Mouse (Mus musculus): Measurements from ENCODE around the gene Gramd4. TPM values are rescaled to one million over a fixed set of nuclear protein-coding genes. Genes with fewer than 3 reads are reported as not detected.

The Gramd4 gene
- total and polyA plus RNA-seq, 2 experiments from 2014 or later = 22.5 to 47.6 TPM

DNA sequence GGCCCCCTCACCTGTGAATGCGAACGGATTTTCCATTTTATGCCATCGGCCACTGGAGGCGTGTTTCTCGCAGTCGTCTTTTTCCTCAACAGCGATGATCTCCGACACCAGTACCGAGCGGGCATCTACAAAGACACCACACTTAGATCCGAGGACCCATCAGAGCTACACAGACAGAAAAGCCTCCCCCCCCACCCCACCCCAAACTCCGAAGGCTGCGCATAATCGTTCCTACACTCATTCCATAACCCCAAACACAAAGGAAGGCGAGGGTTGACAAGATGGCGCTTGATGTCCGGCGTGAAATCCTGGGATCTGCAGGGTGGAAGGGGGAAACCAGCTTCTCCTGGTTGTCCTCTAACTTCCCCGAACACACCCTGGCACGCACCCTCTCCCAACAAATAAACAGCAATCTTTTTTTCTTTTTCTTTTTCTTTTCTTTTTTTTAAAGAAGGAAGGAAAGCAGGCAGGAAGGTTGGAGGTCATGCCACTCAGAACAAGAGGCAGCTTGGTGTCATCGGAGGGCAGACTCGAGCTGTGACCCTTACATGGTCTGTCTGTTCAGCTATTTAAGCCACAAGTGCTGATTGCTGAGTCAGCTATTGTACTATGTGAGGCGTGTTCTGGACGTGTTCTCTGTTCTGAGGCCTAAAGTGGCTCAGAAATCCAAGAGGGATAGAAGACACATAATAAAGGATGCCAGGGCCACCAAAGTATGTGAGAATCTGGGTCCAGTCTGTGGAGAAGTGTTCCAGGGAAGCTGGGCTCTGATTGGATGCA is 108.5 kb downstream of the Gramd4 start:
- H3K27ac ChIP-seq (ENCODE audit: low read depth, low read length) = no peak overlapping the region
- H3K9ac ChIP-seq (replicated peaks; ENCODE audit: low read length, poor library complexity, severe bottlenecking) = no peak overlapping the region
- ATAC-seq (ENCODE audit: low FRiP score) = no peak
- no peak overlapping the region for H3K4me2 ChIP-seq (ENCODE audit: low read depth, low read length, poor library complexity, severe bottlenecking)
- no peak for DNase-seq (ENCODE audit: low spot score)
- no peaks in the 10 kb centered on the region for H3K9me3 ChIP-seq (ENCODE audit: low read length)
- H3K36me3 ChIP-seq (ENCODE audit: insufficient read depth, low read length) = peaks cover 16% of the 10 kb centered on the region; the same call in 1 of the 2 replicates
- no peaks in the 10 kb centered on the region for H3K27me3 ChIP-seq (ENCODE audit: insufficient read depth, low read length)
- H3K4me3 ChIP-seq (ENCODE audit: low read depth, low read length) = no peak overlapping the region
- H3K4me1 ChIP-seq (ENCODE audit: insufficient read depth, low read length) = 0 out of 2 replicates have a peak, but pooled peaks cover 2% of the 10 kb centered on the region
- no peak for TF ChIP-seq CTCF (IDR thresholded peaks at IDR 0.05)
- WGBS = 90% methylated on average over 24 of the region's 24 CpGs

DNA sequence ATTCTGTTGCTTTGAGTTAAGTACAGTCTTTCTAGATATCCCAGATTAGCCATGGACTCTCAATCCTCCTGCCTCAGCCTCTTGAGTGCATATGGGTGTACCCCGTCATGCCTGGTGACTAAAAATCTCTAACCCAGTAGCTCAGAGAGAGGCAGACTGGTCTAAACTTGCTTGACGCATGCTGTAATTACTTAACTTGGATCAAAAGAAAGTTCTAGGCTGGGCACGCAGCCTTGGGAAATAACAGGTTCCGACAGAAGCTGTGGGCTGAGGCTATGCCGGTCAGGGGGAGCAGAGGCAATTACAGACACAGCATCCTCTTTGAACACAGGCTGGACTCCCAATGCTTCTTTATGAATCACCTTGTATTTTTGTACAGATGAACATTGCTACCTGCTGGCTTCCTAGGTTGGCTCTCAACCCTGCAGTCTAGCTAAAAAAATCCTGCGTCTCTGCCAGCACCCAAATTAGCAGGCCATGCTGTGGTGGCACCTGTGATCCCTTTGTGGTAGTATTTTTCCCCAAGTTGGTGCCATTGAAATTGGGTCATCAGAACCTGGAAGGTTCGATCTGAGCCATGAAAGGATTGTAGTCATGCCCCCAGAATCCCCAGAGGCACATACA is 109.6 kb downstream of the Gramd4 start:
- Histone ChIP-seq H3K9ac (replicated peaks; ENCODE audit: low read length, poor library complexity, severe bottlenecking) (no peak overlapping the region), H3K4me2 (ENCODE audit: low read depth, low read length, poor library complexity, severe bottlenecking) (no peak overlapping the region), H3K27ac (ENCODE audit: low read depth, low read length) (no peak overlapping the region), H3K4me1 (ENCODE audit: insufficient read depth, low read length) (0 out of 2 replicates have a peak, but pooled peaks cover 2% of the 10 kb centered on the region), H3K4me3 (ENCODE audit: low read depth, low read length) (no peak overlapping the region), H3K27me3 (ENCODE audit: insufficient read depth, low read length) (no peaks in the 10 kb centered on the region), H3K36me3 (ENCODE audit: insufficient read depth, low read length) (peaks cover 16% of the 10 kb centered on the region; the same call in 1 of the 2 replicates), H3K9me3 (ENCODE audit: low read length) (no peaks in the 10 kb centered on the region)
- 86% methylated on average over 7 of the region's 7 CpGs for WGBS
- no peak for ATAC-seq (ENCODE audit: low FRiP score)
- no peak for DNase-seq (ENCODE audit: low spot score)
- no peak for TF ChIP-seq CTCF (IDR thresholded peaks at IDR 0.05)

DNA sequence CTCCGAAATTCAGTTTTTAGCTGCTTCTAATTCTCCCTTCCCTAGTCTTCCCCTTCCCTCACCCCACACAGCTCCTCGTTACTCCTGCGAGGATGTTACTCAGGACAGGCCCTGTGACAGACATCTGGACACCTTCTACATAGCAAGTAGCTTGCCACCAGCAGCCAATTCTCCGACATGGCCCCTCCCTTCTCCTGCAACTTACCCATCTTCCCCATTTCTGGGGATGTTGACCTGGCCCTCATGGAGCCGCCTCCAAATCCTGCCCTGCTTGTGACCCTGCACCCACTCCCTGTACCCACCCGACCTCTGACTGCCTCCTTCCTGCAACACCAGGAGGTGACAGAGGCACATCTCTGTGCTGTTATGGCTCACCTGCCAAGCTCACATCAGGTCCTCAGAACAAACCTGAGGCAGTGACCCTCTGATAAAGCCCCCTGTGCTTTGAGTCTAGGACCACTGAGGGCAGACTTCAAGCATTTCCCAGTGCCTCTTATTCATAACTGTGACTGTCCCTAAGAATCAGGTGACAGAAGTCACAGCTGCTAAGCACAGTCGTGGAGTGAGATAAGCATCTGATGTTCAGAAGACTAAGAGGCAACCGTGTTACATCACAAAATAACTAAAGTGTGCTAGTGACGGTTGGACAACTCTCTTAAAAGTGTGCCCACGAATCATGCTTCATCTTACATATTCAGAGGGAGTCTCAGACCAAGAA is 110.5 kb downstream of the Gramd4 start:
- Histone ChIP-seq H3K27me3 (ENCODE audit: insufficient read depth, low read length) (no peaks in the 10 kb centered on the region), H3K27ac (ENCODE audit: low read depth, low read length) (no peak overlapping the region), H3K9me3 (ENCODE audit: low read length) (no peaks in the 10 kb centered on the region), H3K9ac (replicated peaks; ENCODE audit: low read length, poor library complexity, severe bottlenecking) (no peak overlapping the region), H3K4me1 (ENCODE audit: insufficient read depth, low read length) (0 out of 2 replicates have a peak, but pooled peaks cover 2% of the 10 kb centered on the region), H3K36me3 (ENCODE audit: insufficient read depth, low read length) (peaks cover 16% of the 10 kb centered on the region; the same call in 1 of the 2 replicates), H3K4me2 (ENCODE audit: low read depth, low read length, poor library complexity, severe bottlenecking) (no peak overlapping the region), H3K4me3 (ENCODE audit: low read depth, low read length) (no peak overlapping the region)
- TF ChIP-seq CTCF (IDR thresholded peaks at IDR 0.05) = no peak
- 78% methylated on average over 10 of the region's 10 CpGs for WGBS
- DNase-seq (ENCODE audit: low spot score) (no peak), ATAC-seq (ENCODE audit: low FRiP score) (no peak)

DNA sequence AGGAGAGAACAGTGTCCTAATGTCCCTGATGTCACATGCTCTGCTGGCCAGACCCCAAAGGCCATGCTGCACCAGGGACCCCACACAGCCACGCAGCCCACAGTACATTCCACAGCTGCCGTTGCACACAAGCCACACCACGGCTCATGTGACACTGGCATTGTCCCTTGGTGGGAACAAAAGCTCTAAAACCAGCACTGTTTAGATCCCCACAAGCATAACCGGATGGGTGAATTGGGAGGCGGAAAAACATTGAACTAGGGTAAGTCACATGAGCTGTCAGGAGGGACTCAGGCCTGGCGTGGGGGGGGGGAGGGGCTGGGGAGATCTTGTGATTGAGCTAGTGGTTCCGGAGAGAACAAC is 111.0 kb downstream of the Gramd4 start:
- TF ChIP-seq CTCF (IDR thresholded peaks at IDR 0.05) = no peak
- Histone ChIP-seq H3K9ac (replicated peaks; ENCODE audit: low read length, poor library complexity, severe bottlenecking) (no peak overlapping the region), H3K36me3 (ENCODE audit: insufficient read depth, low read length) (peaks cover 16% of the 10 kb centered on the region; the same call in 1 of the 2 replicates), H3K9me3 (ENCODE audit: low read length) (no peaks in the 10 kb centered on the region), H3K27me3 (ENCODE audit: insufficient read depth, low read length) (no peaks in the 10 kb centered on the region), H3K4me1 (ENCODE audit: insufficient read depth, low read length) (peaks cover 5% of the 10 kb centered on the region; the same call in 1 of the 2 replicates), H3K27ac (ENCODE audit: low read depth, low read length) (no peak overlapping the region), H3K4me2 (ENCODE audit: low read depth, low read length, poor library complexity, severe bottlenecking) (no peak overlapping the region), H3K4me3 (ENCODE audit: low read depth, low read length) (no peak overlapping the region)
- DNase-seq (ENCODE audit: low spot score) = no peak
- WGBS = 20% methylated on average over 7 of the region's 7 CpGs
- ATAC-seq (ENCODE audit: low FRiP score) = 0 out of 2 replicates have a peak, but pooled peaks have one; percentile 35

DNA sequence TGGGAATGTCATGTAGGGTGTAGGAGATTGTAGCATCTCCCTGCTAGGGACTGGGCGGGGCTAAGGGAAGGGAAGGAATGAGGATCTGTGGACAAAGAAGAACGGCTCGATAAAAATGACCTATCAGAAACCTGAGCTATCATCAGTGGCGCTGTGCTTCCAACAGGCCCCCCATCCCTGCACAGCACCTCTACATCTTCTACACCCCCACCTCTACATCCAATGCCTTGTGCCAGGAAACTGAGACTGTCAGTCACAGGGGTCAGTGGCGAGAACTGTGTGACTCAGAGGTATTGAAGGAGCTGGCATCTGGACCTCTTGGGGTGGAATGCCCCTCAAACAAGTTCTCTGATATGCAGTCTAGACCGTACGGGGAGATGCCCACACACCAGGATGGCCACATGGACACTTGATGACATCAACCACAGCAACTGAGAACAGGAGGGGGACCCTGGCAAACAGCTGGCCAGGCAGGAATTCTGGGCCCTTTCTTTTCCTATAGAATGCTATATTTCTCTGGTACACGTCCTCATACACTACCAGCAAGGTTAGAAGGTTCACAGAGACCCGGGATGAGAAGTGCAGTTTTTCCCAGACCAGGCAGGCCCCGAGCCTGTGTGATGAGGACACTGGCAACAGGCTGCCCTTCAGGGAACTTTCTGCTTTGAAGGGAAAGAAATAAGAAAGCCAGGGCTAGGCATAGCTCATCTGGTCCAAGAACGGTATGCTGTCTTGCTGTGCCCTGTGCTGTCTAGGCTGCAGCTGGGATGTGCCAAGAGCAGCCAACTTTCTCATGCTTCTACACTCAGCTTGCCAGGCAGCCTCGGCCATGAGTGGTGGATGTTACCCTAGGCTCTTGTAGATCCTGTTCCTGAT is 111.7 kb downstream of the Gramd4 start:
- Histone ChIP-seq H3K4me3 (ENCODE audit: low read depth, low read length) (no peak overlapping the region), H3K4me1 (ENCODE audit: insufficient read depth, low read length) (peaks cover 11% of the 10 kb centered on the region; the same call in 1 of the 2 replicates), H3K36me3 (ENCODE audit: insufficient read depth, low read length) (peaks cover 9% of the 10 kb centered on the region; the same call in 1 of the 2 replicates), H3K9ac (replicated peaks; ENCODE audit: low read length, poor library complexity, severe bottlenecking) (no peak overlapping the region), H3K27me3 (ENCODE audit: insufficient read depth, low read length) (no peaks in the 10 kb centered on the region), H3K4me2 (ENCODE audit: low read depth, low read length, poor library complexity, severe bottlenecking) (no peak overlapping the region), H3K9me3 (ENCODE audit: low read length) (no peaks in the 10 kb centered on the region), H3K27ac (ENCODE audit: low read depth, low read length) (no peak overlapping the region)
- ATAC-seq (ENCODE audit: low FRiP score) (no peak), DNase-seq (ENCODE audit: low spot score) (no peak)
- TF ChIP-seq CTCF (IDR thresholded peaks at IDR 0.05) = no peak
- 81% methylated on average over 12 of the region's 12 CpGs for WGBS

Measured in midbrain, postnatal 0 days (tissue).